Mouse (Mus musculus) left cerebral cortex, adult 8-10 months (tissue): ENCODE data around the gene 1700001C19Rik. TPM values are rescaled to one million over a fixed set of nuclear protein-coding genes. Genes with fewer than 3 reads are reported as not detected.

Source experiments
- DNase-seq, 2 experiments: peaks; one replicate each; pipeline ENCODE4 v3.0.0; 2022; ENCODE audit warnings: low spot score in 2 of 2
- total RNA-seq, 4 experiments: library from RNA; stranded (reverse); gene quantifications; 2 replicates each; pipeline ENCODE4 v1.2.4; 2022

Gene 1700001C19Rik
- not detected for total RNA-seq

DNA sequence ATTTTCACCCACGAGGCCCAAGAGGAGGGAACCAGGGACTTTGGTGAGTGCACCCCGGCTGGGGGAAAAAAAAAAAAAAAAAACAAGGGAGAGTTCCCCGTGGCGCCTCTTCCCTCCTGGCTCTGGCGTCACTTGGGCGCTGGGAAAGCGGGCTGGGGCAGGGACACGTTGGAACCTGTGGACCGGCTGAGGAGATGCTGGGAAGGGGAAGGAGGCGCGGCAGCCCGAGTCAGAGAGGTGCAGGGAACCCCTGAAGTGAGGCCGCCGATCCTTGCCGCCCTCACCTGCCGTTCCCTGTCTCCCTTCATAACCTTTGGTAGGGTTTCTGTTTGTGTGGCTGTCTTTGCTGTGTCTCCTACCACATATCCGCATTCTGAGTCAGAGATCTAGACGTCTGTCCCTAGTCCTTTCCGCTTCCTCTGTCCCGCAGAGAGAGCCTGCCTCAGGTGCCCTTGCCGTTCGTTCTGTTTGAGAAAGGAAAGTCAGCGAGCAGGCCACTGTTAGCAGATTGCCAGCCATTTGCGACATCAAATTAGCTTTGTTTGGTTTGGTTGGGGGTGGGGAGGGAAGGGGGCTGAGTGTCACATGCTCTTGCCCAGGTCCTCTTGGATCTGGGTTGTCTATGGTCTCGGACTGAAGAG is at the start of gene 1700001C19Rik:
1700001C19Rik (minus strand) TSS at position 470 of the 641 bp plus-strand sequence.
- DNase-seq: no peak

DNA sequence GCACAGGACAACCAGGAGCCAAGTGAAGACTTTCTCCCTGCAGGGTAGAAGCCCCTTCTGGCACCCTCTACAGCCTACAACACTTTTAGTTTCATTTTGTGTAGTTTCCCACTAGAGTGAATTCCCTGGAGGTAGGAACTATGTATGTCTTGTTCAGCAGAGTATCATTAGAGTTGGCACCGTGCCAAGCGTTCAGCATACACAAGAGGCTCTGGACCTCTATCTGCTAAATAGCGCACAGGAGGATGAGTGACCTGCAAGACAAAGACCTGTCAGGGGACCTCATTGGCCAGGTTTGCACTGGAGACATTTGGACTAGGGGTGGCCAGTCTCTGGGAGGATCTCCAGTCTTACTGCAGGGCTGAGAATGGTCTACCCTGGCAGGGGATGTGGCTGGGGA is 48.6 kb upstream of the 1700001C19Rik start:
- no peak for DNase-seq

DNA sequence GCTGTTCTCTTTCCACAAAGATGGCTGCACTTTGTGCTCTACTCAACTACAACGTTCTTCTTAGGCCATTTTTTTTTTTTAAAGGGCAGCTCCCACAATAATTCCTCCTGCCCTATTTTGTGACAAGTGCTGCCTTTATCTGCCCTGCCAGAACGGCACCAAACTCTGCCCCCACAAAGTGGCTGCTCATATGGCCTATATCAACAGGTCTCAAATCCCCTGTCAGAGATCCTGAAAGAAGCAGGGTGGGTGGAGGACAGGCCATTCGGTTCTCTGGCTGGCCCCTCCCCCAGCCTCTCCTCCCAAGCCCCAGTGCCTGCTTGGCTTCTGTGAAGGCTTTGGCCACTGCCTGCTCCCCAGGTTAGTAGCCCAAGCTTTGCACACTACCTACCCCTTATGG is 47.8 kb upstream of the 1700001C19Rik start:
- DNase-seq: no peak

DNA sequence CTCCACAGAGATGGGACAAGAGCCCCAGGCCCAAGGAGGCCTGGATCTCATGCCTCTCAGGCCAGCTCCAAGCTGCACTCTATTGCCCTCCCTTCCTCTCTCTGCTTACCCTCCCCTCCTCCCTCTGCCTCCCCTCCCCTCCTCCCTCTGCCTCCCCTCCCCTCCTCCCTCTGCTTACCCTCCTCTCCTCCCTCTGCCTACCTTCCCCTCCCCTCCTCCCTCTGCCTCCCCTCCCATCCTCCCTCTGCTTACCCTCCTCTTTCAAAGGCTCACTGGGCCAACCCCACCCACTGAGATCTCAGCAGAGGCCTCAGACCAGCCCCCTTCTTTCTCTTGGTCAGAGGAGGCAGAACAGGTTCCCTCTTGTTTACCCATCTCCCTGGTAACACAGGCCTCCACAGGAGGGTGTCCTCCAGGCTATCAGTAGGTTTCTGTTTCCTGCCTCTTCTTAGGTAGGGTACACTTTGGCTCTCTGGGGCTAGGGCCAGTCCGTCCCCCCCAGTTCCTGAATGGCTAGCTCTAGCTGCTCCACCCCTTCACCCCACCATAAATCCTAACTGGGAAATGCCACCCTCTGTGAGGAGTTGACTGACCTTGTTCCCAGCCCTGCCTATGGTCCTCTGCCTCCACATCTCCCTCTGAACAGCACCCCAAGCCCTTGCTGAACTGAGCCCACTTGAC is 47.2 kb upstream of the 1700001C19Rik start:
- no peak for DNase-seq

DNA sequence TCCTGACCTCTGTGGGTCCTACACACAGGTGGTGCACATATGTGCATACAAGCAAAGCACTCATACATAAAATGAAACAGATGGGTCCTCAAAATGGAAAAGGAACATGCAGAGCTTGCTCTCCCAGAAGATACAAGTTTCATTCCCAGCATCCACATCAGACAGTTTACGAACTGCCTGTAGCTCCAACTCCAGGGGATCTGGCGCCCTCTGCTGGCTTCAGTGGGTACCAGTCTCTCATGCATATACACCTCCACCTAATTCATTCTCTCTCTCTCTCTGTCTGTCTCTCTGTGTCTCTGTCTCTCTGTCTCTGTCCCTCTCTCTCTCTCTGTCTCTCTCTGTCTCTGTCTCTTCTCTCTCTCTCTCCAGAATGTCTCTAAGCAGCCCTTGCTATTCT is 45.2 kb upstream of the 1700001C19Rik start:
- DNase-seq: no peak

DNA sequence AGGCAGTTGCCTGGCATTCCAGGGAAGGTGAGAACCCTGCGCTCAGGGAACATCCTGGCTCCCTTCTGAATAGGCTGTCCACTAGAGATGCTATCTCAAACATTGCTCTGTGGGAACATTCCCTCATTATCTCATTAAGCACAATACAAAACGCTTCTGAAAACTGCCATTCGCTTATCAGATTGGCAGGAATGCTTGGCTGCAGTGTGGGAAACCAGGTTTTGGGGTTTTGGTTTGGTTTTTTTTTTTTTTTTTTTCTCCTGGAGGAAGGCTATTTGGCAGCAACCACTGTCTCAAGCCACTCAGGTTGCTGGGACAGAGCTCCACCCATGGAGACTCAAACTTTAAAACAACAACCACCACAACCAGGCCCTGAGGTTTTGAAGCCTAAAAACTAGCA is 42.7 kb upstream of the 1700001C19Rik start:
- no peak for DNase-seq

DNA sequence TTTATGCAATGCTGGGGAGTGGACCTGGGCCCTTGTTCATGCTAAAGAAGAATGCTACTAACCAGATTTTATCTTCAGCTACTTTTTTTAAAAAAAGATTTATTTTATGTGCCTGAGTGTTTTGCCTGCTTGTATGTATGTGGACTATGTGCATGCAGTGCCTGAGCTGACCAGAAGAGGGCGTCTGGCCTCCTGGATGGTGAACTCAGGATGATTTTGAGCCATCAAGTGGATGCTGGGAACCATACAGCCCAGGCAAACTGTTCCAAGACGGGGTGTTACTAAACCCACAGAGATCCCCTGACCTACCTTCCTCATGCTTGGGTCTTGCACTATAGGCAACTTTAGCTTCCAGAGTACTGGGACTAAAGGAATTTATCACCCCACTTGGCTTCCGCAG is 38.5 kb upstream of the 1700001C19Rik start:
- DNase-seq: no peak

DNA sequence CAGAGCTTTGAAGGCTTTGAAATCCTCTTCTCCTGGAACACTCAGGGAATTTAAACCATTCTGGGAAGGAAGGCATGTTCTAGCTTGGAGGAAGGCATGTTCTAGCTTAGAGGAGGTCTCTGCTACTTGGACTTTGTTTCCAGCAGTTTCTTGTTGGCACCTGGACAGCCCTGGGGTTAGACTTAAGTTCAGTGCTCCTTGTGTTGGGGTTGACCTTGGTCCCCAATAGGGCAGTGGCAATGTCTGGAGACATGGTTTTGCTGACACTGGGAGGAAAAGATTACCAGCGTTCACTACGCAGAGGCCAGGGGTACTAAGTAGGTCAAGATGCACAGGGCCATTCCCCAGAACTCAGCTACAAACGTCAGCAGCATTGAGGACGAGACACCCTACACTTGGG is 38.0 kb upstream of the 1700001C19Rik start:
- no peak for DNase-seq

DNA sequence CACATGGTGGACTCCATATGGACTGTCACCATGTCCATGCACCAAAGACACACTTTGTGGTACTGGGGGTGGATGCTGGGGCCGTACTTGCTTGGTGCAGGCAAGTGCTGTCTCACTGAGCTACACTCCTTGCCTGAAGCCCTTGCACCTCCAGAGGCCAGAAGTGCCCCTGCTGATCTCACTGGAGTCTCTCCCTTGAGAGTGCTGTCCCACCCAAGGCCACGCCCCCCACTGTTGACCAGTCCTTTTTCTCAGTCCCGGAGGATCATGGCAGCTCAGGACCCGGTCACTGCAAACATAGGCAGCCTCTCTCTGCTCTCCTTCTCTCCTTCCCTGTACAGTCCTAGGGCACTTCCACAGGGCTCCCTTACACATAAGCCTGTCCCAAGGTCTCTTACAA is 37.1 kb upstream of the 1700001C19Rik start:
- no peak for DNase-seq

DNA sequence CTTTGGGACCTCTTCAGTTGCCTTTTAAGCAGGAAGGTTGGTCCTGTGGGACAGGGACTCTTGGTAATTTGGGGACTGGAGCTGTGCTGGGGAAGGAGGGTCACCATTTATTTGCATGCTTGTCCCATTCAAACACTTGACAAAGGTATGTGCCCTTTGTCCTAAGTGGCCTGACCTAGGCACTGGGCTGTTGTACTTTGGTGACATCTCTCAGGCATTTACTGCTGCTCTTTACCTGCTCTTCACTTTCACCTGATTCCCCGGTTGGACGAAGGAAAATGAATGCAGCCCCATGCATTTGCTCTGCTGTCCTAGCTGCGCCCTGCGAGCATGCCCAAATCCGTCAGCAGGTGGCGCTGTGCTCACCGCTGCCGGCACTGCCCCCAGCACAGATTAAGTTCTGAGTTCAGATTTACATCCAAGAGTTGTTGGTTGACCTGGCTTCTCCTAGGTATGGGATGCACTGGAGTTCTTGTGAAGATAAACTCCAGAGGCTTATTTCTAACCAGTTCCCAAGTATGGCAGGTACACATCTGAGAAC is 36.3 kb upstream of the 1700001C19Rik start:
- DNase-seq: no peak

DNA sequence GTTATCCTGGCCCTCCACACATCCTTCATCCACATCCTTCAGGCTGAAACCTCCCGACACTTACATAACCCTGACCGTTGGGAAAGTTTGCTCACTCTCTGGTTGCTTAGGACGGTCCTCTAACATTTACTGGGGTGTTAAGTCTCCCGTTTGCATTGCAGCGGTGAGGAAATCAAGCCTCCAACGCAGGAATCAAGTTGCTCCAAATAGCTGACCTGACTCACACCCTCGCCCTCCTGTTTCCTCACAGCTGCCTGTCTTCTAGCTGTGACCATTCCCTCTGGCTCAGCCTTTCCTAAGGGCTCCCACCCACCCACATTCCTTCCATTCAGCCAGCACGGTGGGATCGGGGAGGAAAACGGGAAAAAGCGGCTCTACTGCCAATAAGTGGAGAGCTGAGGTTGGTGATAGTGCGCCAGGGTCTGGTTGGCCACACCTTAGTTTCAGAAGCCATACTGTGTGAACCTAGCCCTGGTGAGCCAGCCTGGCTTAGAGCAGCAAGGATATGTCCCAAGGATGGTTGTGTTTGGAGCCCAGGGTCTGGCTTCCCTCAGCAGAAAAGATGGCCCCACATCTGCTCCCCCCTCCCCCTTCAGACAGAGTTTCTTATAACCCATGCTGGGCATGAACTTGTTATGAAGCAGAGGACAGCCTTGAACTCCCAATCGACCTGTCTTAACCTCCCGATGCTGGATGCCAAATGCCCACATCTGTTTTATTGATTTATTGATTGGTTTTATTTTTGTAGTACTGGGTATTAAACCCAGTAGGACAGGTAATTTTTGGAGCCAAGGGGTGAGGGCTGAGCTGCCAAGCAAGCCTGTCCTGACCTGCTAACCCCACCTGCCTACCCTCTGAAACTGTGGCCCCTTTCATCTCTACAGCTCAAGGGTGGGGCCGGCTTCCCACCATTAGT is 35.5 kb upstream of the 1700001C19Rik start:
- DNase-seq: no peak

DNA sequence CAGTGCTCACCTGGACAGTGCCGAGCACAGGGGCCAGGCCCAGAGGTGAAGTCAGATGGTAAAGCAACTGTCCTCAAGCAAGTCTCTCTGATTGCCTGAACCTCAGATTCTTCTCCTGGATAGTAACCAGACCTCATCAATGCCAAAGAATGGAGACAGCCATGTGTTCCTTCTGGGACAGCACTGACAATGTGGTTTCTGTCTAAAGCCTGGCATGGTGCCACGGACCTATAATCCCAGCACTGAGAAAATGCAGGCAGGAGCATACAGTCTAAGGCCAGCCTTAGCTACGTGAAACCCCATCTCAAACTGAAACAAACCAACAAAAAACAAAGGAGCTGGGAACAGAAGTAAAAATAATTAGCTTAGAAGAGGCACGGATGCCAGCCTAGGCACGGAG is 33.5 kb upstream of the 1700001C19Rik start:
- DNase-seq: no peak

DNA sequence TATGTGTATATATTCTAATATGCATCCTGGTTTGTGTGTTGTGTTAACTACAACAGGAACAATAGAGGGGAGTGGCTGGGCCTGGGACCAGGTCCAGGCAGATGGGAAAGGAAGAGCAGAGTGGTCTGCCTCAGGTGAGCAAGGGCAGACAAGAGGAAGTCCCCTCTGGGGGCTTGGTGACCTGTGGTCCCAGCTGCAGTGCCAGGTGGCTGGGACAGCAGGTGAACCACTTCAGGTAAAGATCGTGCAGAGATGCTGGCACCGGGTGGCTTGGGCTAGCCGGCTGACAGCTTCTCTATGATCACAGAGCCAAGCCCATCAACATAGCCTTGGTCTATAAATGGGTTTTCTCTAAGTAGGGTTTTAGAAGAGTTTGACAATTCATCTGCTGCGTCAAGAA is 32.9 kb upstream of the 1700001C19Rik start:
- DNase-seq: no peak

DNA sequence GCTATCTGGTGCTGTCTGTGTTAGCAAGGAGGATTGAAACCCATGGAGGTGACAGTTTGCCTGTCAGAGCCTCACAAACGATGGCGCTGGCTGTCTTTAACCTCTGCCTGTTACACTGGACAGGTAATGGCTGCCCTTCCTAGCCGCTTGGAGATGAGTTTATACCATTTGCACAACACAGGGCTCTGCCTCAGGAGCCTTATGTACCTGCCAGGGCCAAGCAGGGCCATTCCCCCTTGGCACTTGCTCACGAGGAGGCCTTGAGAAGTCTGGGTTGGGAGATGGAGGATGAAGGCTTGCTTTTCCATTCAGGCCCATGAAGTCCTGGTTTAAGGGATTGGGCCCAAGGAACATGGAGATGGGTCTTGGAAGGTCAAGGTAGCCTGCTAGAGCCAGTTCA is 32.5 kb upstream of the 1700001C19Rik start:
- no peak for DNase-seq

DNA sequence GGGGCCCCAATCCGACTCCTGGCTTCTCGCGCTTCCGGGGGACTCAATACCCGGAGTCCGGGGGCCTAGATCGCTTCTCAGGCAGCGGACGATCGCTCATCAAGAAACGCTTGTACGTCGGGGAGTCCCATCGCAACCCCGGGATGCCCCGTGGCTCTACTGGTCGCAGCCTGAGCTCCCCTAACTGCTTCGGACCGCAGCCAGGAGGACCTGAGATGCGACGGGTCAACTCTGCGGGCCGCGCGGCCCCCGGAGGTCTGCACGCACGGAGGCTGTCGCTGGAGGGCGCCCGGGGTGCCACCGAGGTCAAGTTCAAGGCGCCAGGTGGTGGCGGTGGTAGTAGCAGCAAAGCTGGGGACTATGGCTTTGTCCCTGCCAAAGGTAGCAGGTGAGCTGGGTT is 31.3 kb upstream of the 1700001C19Rik start:
- no peak for DNase-seq

DNA sequence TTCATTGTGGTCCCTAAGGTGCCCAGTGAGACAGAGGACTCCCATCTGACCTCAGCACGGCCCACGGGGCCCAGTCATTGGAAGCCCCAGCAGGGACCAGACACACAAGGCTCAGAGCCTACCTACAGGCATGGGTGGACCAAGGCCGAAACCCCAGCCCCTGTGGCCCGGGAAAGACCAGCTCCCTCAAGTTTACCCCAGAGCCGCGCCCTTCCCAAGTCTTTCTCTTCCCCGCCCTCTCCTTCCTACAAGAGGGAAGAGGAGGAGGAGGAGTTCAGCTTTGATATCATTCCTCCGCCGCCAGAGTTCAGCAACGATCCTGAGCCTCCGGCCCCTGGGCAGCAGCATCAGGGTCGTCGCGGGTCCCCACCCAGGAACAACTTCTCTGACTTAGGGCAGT is 30.9 kb upstream of the 1700001C19Rik start:
- DNase-seq: no peak

DNA sequence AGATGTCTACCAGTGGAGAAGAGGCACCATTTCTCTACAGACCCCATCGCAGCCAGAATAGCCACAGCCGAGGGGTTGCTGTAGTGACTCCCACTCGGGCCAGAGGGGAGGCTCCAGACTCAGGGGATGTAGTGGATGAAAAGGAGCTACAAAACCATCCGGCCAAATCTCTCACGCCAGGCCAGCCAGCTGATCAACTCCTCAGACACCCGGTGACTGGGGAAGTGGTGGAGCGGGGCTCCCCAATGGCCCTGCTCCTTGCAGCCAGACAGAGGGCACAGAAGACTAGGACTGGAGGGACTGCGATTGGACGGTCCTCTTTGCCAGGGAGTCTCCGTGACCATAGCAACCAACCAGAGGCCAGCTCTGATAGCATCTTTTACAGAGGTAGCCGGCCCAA is 30.5 kb upstream of the 1700001C19Rik start:
- no peak for DNase-seq

DNA sequence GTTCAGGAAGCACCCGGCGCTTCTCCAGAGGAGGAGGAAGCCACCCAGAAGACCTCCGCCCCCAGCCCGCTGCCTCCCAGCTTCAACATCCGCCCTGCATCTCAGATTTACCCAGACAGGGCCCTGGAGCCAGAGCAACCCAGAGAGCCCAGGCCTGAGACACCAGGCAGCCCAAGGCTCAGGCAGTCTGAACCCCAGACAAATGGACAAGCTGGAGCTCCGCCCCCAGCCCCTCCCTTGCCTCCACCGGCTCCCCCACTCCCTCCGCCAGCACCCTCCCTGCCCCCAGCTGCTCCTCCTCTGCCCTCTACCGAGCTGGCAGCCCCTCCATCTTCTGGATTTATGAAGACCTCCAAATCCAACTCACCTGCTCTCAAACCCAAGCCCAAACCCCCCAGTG is 29.1 kb upstream of the 1700001C19Rik start:
- DNase-seq: no peak

DNA sequence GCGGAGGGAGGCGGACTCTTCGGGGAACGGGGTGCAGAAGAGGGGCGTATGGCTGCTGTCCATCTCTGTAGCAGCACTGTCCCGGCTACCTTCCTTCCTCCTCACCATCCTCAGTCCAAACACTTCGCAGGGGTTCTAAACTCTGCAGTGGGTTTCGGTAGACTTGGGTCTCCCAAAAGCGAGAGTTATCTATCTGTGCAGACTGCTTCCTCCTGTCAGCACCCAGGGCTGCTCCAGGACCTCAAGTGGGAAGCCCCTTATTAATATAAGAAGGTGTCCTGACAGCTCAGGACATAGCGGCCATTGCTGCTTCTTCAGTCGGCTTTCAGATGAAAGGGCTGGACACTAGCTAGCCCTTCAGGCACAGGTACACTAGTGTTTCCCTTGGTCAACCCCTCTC is 27.8 kb upstream of the 1700001C19Rik start:
- DNase-seq: no peak

DNA sequence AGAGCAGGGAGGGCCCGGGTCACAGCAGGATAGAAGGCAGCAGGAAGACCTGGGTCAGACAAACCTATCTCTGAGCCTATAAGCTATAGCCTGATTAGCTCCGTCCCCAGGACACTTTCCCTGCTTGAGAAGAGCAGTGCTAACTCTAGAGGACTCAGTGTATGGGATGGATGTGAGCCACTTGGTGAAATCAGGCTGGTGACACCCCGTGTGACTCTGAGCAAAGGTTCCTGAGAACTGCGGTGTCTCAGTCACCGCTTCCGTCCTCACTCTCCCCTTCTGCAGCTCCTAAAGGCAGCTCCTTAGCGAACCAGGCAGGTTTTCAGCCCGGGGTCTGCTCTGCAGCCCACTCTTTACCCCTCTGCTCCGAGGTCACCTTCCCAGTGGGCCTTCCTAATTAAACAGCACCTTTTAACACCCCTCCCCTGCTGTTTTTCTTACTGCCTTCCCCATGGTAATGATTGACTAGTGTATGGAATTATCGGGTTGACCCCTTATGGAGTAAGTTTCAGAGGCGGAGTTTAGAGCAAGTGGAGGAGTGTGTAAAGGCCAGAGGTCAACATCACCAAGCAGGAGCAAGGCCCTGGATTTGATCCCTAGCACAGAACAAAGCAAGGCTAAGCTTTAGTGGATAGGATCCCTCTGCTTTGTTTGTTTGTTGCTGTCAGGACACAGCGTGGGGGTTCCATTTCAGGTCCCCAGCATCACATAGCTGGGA is 27.2 kb upstream of the 1700001C19Rik start:
- DNase-seq: no peak

DNA sequence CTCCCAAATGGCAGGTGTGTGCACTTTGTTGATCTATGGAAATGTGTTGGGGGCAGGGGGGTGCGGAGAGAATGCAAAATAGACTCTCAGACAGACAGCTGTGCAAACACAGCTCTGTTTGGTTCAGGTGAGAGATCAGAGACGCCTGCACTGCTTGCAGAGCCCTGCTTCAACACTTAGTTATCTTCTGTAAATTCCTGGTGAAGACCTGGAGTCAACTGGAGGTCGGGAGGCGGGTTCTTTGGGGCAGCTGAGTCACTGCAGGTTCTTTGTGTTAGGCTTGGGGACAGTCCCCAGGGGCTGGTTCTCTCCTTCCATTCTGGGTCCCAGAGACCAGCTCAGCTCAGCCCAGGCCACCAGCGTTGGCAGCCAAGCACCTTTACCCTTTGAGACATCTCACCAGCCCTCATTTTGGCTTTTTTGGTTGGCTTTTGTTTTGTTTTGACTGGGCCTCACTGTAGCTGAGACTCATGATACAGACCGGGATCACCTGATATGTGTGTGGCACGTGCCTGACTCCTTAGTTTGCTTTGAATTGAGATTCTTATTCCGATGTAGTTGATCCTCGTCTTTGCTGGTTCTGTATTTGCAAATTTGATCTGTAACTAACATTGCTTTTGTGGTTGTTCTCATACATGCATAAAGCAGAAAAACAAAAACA is 25.7 kb upstream of the 1700001C19Rik start:
- DNase-seq: no peak
